Mouse (Mus musculus) ovary, adult 10 weeks (tissue): ENCODE results near the gene Olfr1239. TPM values are rescaled to one million over a fixed set of nuclear protein-coding genes. Genes with fewer than 3 reads are reported as not detected.

Experiments
- polyA plus RNA-seq: library from polyadenylated mRNA; stranded (reverse); fragments of 350-450 nt; fragmentation: Illumina TruSeq; extraction: RNeasy Lipid Tissue Mini Kit (QIAGEN cat#74804); gene quantifications from one replicate; pipeline ENCODE4 v1.2.3, GENCODE M21; 2014

Gene Olfr1239
- polyA plus RNA-seq, result not detected

DNA sequence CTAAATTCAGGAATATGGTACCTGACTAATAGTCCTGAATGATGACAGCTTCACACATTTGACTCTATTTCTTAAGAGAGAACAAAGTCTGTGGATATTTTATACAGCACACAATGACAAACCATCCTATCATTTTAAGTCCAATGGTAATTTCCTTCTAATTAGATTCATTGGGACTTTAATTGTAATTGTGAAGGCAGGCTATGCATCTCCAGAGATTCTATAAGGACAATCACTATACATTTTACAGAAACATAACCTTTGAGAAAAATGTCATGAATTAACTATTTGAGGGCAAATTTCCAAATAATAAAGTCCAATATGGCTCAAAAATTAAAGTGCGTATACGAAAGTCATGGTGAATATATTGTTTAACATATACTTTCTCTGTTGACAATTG is at the start of gene Olfr1239:
Olfr1239 (minus strand) TSS at position 101 of the 400 bp plus-strand sequence.

DNA sequence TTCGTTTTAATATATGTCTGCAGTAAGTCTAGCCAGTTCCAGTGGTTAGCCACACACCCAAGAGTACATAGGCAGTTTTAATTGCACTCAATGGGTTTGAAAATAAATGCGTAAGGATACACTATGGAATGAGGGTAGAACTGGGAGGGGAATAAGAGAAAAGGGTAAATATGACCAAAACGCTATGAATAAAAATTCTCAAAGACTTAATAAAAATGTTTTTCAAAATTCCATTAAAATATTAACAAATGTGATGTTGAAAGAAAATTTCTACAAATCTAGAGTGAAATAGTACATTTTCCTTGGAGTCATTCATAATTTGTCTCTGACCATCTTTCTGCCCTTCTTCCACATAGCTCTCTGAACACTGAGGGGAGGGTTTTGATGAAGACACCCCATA is 22.7 kb upstream of the Olfr1239 start, which contains the start of gene Olfr1240:
Olfr1240 (minus strand) TSS at position 101 of the 400 bp plus-strand sequence.

DNA sequence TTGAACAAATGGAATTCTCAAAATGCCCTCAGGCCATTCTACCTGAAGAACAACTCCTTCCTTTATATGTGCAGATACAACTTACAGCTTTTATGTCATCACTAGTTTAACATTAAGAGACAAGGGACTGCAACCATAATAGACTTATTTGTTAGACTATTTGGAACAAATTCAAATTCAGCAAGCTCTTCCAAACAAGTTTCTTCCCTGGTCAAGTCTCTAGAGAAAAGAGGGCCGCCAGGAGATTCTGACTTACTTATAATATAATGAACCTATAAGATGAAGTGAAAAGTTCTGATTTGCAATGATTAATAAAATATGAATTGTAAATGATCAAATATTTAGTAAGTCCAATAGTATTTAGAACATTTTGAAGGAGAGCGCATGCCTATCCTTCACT is 10.6 kb downstream of the Olfr1239 start, which contains the start of gene Olfr1238:
Olfr1238 (minus strand) TSS at position 101 of the 400 bp plus-strand sequence.

Other genes starting within 250 kb of the Olfr1239 start
- gene Olfr1225, start 245.7 kb downstream of the Olfr1239 start, polyA plus RNA-seq, result not detected
- gene Olfr1226, start 220.4 kb downstream of the Olfr1239 start, polyA plus RNA-seq, result not detected
- gene Olfr1228, start 166.3 kb downstream of the Olfr1239 start, polyA plus RNA-seq, result not detected
- gene Olfr1229, start 132.4 kb downstream of the Olfr1239 start, polyA plus RNA-seq, result not detected
- gene Olfr1230, start 123.1 kb downstream of the Olfr1239 start, polyA plus RNA-seq, result not detected
- not detected for gene Olfr1231, start 113.3 kb downstream of the Olfr1239 start, polyA plus RNA-seq
- gene Olfr1232, start 90.7 kb downstream of the Olfr1239 start, polyA plus RNA-seq, result not detected
- gene Olfr1233, start 78.0 kb downstream of the Olfr1239 start, polyA plus RNA-seq, result not detected
- gene Olfr1234, start 55.5 kb downstream of the Olfr1239 start, polyA plus RNA-seq, result not detected
- not detected for gene Olfr1238, start 10.7 kb downstream of the Olfr1239 start, polyA plus RNA-seq
- gene Olfr1240, start 22.6 kb upstream of the Olfr1239 start, polyA plus RNA-seq, result not detected
- not detected for gene Olfr1241, start 66.7 kb upstream of the Olfr1239 start, polyA plus RNA-seq
- gene Olfr1242, start 77.9 kb upstream of the Olfr1239 start, polyA plus RNA-seq, result not detected
- not detected for gene Olfr1243, start 111.1 kb upstream of the Olfr1239 start, polyA plus RNA-seq
- gene Olfr1245, start 158.0 kb upstream of the Olfr1239 start, polyA plus RNA-seq, result not detected
- not detected for gene Olfr1246, start 172.8 kb upstream of the Olfr1239 start, polyA plus RNA-seq
- gene Olfr1247, start 193.7 kb upstream of the Olfr1239 start, polyA plus RNA-seq, result not detected
- not detected for gene Olfr1248, start 197.8 kb upstream of the Olfr1239 start, polyA plus RNA-seq
- not detected for gene Olfr1249, start 214.6 kb upstream of the Olfr1239 start, polyA plus RNA-seq
- gene Olfr1250, start 241.1 kb upstream of the Olfr1239 start, polyA plus RNA-seq, result not detected